Mouse (Mus musculus): Measurements from ENCODE around the gene Arpp19. TPM values are rescaled to one million over a fixed set of nuclear protein-coding genes. Genes with fewer than 3 reads are reported as not detected.

Arpp19 gene
- polyA plus RNA-seq (2014; fragmentation: Nextera tagmentation; extraction: Ambion mirVana): 209 and 219 TPM in 2 replicates

- peak; percentile 98 for ATAC-seq (ENCODE audit: low read depth)
- H3K9me3 ChIP-seq (ENCODE audit: control insufficient read depth, low read length): no peaks in the 10 kb centered on the region
- peak within 1 kb of the TSS; percentile 93 for H3K9ac ChIP-seq (replicated peaks; ENCODE audit: low read depth, low read length)
- no peaks in the 10 kb centered on the region for H3K36me3 ChIP-seq (ENCODE audit: control insufficient read depth, insufficient read depth, low read length)
- H3K4me2 ChIP-seq (ENCODE audit: low read depth, low read length): peak within 1 kb of the TSS; percentile 70
- peaks cover 11% of the 10 kb centered on the region for H3K4me1 ChIP-seq (ENCODE audit: control insufficient read depth, insufficient read depth, low read length)
- H3K27ac ChIP-seq (ENCODE audit: low read depth, low read length): peak within 1 kb of the TSS; percentile 69
- under 1% methylated on average over 65 of the region's 73 CpGs for WGBS
- no peaks in the 10 kb centered on the region for H3K27me3 ChIP-seq (ENCODE audit: control insufficient read depth, insufficient read depth, low read length)
- peak within 1 kb of the TSS; percentile 88 for H3K4me3 ChIP-seq (ENCODE audit: low read depth, low read length)
Observed at GRCm38 (mm10) chr9:75037451-75038356, at the start of gene Arpp19. Arpp19 (plus strand) TSS chr9:75037614.

- Histone ChIP-seq H3K4me2 (ENCODE audit: low read depth, low read length) (no peak overlapping the region), H3K27ac (ENCODE audit: low read depth, low read length) (no peak overlapping the region), H3K9me3 (ENCODE audit: control insufficient read depth, low read length) (no peaks in the 10 kb centered on the region), H3K9ac (replicated peaks; ENCODE audit: low read depth, low read length) (no peak overlapping the region), H3K36me3 (ENCODE audit: control insufficient read depth, insufficient read depth, low read length) (no peaks in the 10 kb centered on the region), H3K4me3 (ENCODE audit: low read depth, low read length) (no peak overlapping the region), H3K27me3 (ENCODE audit: control insufficient read depth, insufficient read depth, low read length) (no peaks in the 10 kb centered on the region), H3K4me1 (ENCODE audit: control insufficient read depth, insufficient read depth, low read length) (no peaks in the 10 kb centered on the region)
- no peak for ATAC-seq (ENCODE audit: low read depth)
- 89% methylated on average over 7 of the region's 7 CpGs for WGBS
Observed at GRCm38 (mm10) chr9:74988893-74989460, 48.4 kb upstream of the Arpp19 start.

- Histone ChIP-seq H3K9me3 (ENCODE audit: control insufficient read depth, low read length) (no peaks in the 10 kb centered on the region), H3K9ac (replicated peaks; ENCODE audit: low read depth, low read length) (no peak overlapping the region), H3K4me2 (ENCODE audit: low read depth, low read length) (no peak overlapping the region), H3K27ac (ENCODE audit: low read depth, low read length) (no peak overlapping the region), H3K4me3 (ENCODE audit: low read depth, low read length) (no peak overlapping the region), H3K4me1 (ENCODE audit: control insufficient read depth, insufficient read depth, low read length) (no peaks in the 10 kb centered on the region), H3K27me3 (ENCODE audit: control insufficient read depth, insufficient read depth, low read length) (no peaks in the 10 kb centered on the region), H3K36me3 (ENCODE audit: control insufficient read depth, insufficient read depth, low read length) (no peaks in the 10 kb centered on the region)
- WGBS: 94% methylated on average over 2 of the region's 2 CpGs
- ATAC-seq (ENCODE audit: low read depth): no peak
Observed at GRCm38 (mm10) chr9:74989990-74990389, 47.4 kb upstream of the Arpp19 start.

GRCm38 (mm10) chr9:74994611-74995257 lies 42.7 kb upstream of the Arpp19 start:
- Histone ChIP-seq H3K4me2 (ENCODE audit: low read depth, low read length) (no peak overlapping the region), H3K4me3 (ENCODE audit: low read depth, low read length) (no peak overlapping the region), H3K27ac (ENCODE audit: low read depth, low read length) (no peak overlapping the region), H3K27me3 (ENCODE audit: control insufficient read depth, insufficient read depth, low read length) (no peaks in the 10 kb centered on the region), H3K9me3 (ENCODE audit: control insufficient read depth, low read length) (no peaks in the 10 kb centered on the region), H3K36me3 (ENCODE audit: control insufficient read depth, insufficient read depth, low read length) (no peaks in the 10 kb centered on the region), H3K9ac (replicated peaks; ENCODE audit: low read depth, low read length) (no peak overlapping the region), H3K4me1 (ENCODE audit: control insufficient read depth, insufficient read depth, low read length) (no peaks in the 10 kb centered on the region)
- WGBS: 87% methylated on average over 10 of the region's 10 CpGs
- no peak for ATAC-seq (ENCODE audit: low read depth)

- no peaks in the 10 kb centered on the region for H3K9me3 ChIP-seq (ENCODE audit: control insufficient read depth, low read length)
- H3K27me3 ChIP-seq (ENCODE audit: control insufficient read depth, insufficient read depth, low read length): no peaks in the 10 kb centered on the region
- H3K4me1 ChIP-seq (ENCODE audit: control insufficient read depth, insufficient read depth, low read length): no peaks in the 10 kb centered on the region
- no peak overlapping the region for H3K9ac ChIP-seq (replicated peaks; ENCODE audit: low read depth, low read length)
- H3K4me3 ChIP-seq (ENCODE audit: low read depth, low read length): no peak overlapping the region
- H3K27ac ChIP-seq (ENCODE audit: low read depth, low read length): no peak overlapping the region
- no peak for ATAC-seq (ENCODE audit: low read depth)
- no peak overlapping the region for H3K4me2 ChIP-seq (ENCODE audit: low read depth, low read length)
- WGBS: 58% methylated on average over 2 of the region's 2 CpGs
- no peaks in the 10 kb centered on the region for H3K36me3 ChIP-seq (ENCODE audit: control insufficient read depth, insufficient read depth, low read length)
Observed at GRCm38 (mm10) chr9:74996349-74996748, 41.1 kb upstream of the Arpp19 start.

GRCm38 (mm10) chr9:74997976-74998375 lies 39.4 kb upstream of the Arpp19 start:
- H3K4me3 ChIP-seq (ENCODE audit: low read depth, low read length): no peak overlapping the region
- no peak overlapping the region for H3K9ac ChIP-seq (replicated peaks; ENCODE audit: low read depth, low read length)
- no peaks in the 10 kb centered on the region for H3K4me1 ChIP-seq (ENCODE audit: control insufficient read depth, insufficient read depth, low read length)
- H3K27me3 ChIP-seq (ENCODE audit: control insufficient read depth, insufficient read depth, low read length): no peaks in the 10 kb centered on the region
- H3K9me3 ChIP-seq (ENCODE audit: control insufficient read depth, low read length): no peaks in the 10 kb centered on the region
- no peak for ATAC-seq (ENCODE audit: low read depth)
- no peak overlapping the region for H3K4me2 ChIP-seq (ENCODE audit: low read depth, low read length)
- no peaks in the 10 kb centered on the region for H3K36me3 ChIP-seq (ENCODE audit: control insufficient read depth, insufficient read depth, low read length)
- H3K27ac ChIP-seq (ENCODE audit: low read depth, low read length): no peak overlapping the region

GRCm38 (mm10) chr9:75001006-75001405 lies 36.4 kb upstream of the Arpp19 start:
- Histone ChIP-seq H3K9me3 (ENCODE audit: control insufficient read depth, low read length) (no peaks in the 10 kb centered on the region), H3K4me1 (ENCODE audit: control insufficient read depth, insufficient read depth, low read length) (no peaks in the 10 kb centered on the region), H3K4me2 (ENCODE audit: low read depth, low read length) (no peak overlapping the region), H3K4me3 (ENCODE audit: low read depth, low read length) (no peak overlapping the region), H3K27me3 (ENCODE audit: control insufficient read depth, insufficient read depth, low read length) (no peaks in the 10 kb centered on the region), H3K27ac (ENCODE audit: low read depth, low read length) (no peak overlapping the region), H3K36me3 (ENCODE audit: control insufficient read depth, insufficient read depth, low read length) (peaks cover 3% of the 10 kb centered on the region; the same call in 1 of the 2 replicates), H3K9ac (replicated peaks; ENCODE audit: low read depth, low read length) (no peak overlapping the region)
- ATAC-seq (ENCODE audit: low read depth): no peak
- WGBS: 84% methylated on average over 6 of the region's 6 CpGs

GRCm38 (mm10) chr9:75001611-75002204 lies 35.7 kb upstream of the Arpp19 start:
- Histone ChIP-seq H3K4me2 (ENCODE audit: low read depth, low read length) (no peak overlapping the region), H3K27me3 (ENCODE audit: control insufficient read depth, insufficient read depth, low read length) (no peaks in the 10 kb centered on the region), H3K4me1 (ENCODE audit: control insufficient read depth, insufficient read depth, low read length) (no peaks in the 10 kb centered on the region), H3K4me3 (ENCODE audit: low read depth, low read length) (no peak overlapping the region), H3K27ac (ENCODE audit: low read depth, low read length) (no peak overlapping the region), H3K9ac (replicated peaks; ENCODE audit: low read depth, low read length) (no peak overlapping the region), H3K36me3 (ENCODE audit: control insufficient read depth, insufficient read depth, low read length) (peaks cover 6% of the 10 kb centered on the region; the same call in 1 of the 2 replicates), H3K9me3 (ENCODE audit: control insufficient read depth, low read length) (no peaks in the 10 kb centered on the region)
- no peak for ATAC-seq (ENCODE audit: low read depth)
- WGBS: 73% methylated on average over 5 of the region's 5 CpGs
